Mouse (Mus musculus) small intestine, adult 2 months (tissue): Measurements from ENCODE around the gene Ramac.

Experiments
- CTCF ChIP-seq: fragments of 200-500 bp; IDR thresholded peaks from 2 replicates; pipeline ENCODE4 v1.5.1; 2012; ENCODE audit warnings: low read depth, mild to moderate bottlenecking, control low read depth, inconsistent platforms, low read length, moderate library complexity, mixed read lengths; ENCODE audit not compliant: insufficient replicate concordance, insufficient read length; ENCODE audit errors: extremely low read depth
- POLR2A ChIP-seq: fragments of 200-500 bp; IDR thresholded peaks from 2 replicates; pipeline ENCODE4 v1.6.1; 2012; ENCODE audit warnings: low read depth, mild to moderate bottlenecking, control low read depth, inconsistent platforms, low read length, moderate library complexity

- TF ChIP-seq CTCF (no peak), POLR2A (no peak)
These were observed 14.8 kb upstream of the Ramac start for GRCm38 (mm10) chr7:81747956-81748355.
